Mouse (Mus musculus) liver, adult (tissue): ENCODE results near the gene Tor3a.

Experiments
- GATA4 ChIP-seq: IDR thresholded peaks from 2 replicates; pipeline ENCODE4 v1.6.1; 2014; ENCODE audit warnings: mild to moderate bottlenecking, low read length; ENCODE audit not compliant: insufficient replicate concordance

The Tor3a gene

DNA sequence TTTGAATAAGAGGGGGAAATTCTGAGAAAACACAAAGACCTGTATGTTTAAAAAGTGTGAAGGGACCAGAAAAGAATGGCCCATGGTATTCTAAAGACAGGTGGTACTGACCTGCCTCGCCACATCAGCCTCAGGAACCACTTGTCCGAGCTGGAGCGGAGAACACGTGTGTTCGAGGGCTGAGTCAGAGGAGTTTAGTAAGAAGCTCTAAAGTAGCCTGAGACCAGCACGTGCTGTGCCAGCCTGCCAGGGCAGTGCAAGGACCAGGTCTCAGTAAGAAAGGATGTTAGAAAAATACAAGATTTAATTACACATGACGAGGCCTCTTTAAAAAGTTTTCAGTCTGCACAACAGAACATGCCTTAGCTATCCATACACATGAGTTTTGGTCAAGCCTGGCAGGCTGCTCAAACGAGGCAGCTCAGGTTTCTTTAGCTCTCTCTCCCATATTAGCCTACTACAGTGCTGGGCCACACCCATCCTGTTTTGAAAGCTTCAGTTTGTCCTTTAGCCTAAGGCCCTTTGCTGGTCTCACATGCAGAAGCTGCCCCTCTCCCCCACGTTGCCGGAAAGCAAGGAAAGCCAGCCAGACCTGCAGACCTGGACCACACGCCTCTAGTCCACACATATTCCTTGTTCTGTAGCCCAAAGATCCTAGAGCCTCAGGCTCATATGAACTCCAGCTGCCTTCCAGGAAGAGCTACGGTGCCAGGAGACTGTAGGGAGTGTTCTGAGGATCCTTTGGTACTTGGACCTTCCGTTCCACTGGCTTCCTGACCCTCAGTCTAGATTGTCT, 19.2 kb downstream of the Tor3a start:
- TF ChIP-seq GATA4, result no peak

DNA sequence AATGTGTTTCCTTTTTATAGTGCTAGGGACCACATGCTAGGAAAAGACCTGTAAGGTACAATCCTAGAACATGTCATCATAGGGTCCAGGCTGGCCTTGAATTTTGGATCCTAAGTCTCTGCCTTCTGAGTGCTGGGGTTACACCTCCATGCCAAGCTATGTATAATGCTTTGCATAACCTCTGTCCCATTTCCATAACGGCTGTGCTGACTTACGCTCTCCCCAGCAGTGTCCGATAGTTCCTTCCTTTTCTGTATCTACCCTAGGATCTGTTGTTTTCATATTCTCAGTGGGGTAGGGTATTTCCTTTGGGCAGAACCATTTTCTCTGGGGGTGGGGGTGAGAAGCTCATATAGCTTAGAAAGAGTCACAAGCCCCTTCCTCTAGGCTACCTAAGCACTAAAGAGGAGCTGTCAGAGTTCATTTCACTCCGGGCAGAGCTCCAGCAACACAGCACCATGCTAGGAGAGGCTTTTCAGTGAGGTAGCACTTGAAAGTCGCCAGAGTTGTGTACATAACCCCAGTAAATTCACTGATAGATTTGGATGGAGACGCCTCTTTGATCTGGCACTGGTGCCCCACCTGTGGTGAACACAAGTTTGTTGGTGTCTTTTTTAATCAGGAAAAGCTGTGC, 21.9 kb downstream of the Tor3a start:
- no peak for TF ChIP-seq GATA4

DNA sequence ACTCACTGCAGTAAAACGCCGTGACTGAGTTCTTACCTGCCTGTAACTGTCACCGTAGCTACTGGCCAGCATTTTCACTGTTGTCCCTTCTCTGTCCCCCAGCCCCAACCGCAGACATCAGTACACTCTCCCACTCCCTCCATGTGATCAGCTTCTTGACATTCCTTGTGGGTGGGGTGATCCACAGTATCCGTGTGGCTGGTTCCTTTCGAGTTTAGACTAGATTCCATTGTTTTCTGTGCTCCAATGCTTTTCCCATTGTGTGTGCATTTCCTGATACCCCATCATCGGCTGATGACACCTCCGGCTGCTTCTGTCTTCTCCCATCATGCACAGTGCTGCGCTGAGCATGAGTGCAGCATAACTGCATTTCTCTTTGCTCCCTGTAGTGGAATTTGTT, 23.5 kb downstream of the Tor3a start:
- no peak for TF ChIP-seq GATA4

DNA sequence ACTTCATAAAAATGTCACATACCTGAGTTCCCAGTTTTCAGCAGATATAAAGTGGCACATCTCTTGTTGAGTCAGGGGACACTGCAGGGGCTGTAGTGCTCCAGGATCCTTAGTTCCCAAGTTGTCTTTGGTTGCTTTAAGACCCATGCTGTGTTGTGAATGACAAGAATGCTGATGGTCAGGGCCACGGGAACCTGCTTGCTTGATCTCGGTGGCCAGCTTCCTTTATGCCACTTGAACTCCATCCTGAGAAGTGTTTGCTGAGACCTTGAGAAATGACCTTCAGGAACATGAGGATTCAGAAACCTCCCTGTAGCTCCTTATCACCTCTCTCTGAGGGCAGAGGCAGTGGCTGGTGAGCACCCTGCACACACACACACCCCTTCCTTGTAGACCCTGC, 25.5 kb downstream of the Tor3a start:
- no peak for TF ChIP-seq GATA4

DNA sequence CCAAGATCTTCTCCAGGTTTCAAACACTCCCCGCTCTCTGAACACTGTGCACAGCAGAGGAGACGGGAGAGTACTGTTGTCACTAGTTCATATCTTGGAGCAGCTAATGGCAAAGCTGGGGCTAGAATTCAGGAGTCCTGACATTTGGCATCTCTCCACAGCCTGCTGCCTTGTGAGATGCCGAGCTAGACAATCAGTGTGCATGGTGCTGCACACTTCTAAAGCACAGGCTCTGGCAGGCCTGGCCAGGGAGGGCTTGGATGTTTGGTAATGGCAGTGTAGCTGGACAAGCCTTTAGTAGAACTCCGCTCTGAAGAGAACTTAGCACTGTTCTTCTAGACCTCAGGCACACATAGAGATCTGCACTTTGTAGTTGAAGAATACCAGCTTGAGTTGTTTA, 28.2 kb downstream of the Tor3a start:
- TF ChIP-seq GATA4, result no peak

DNA sequence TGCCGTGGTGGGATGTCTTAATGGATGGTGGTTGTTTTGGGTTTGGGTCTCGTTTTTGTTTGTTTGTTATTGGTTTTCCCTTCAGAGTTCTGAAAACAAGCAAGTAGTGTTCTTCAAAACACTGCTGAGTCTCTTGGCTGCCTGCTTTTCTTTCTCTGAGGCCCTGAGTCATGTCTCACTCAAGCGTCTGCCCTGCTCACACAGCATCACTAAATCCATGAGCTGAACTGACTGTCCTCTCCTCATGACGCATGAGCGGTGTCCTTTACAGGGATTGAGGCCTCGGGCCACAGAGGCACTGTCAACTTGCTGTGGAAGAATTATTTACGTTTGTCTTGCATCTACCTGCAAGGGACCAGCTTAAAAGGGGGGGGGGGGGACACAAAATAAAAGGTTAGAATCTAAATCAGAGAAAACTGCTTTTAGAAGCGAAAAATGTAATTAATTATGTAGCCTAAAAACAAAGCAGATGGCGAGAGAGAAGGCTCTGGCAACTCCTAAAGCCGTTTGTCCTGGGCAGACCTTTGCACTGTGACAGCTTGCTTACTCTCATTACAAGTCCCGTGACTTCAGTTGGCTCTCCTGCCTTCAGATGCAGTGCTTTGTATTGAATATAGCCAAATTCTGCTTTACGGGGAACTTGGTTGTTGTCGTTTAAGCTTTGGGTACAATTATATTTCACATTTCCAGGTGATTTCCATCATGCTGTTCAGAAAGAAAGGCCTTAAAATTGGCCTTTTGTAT, 29.2 kb downstream of the Tor3a start:
- no peak for TF ChIP-seq GATA4

DNA sequence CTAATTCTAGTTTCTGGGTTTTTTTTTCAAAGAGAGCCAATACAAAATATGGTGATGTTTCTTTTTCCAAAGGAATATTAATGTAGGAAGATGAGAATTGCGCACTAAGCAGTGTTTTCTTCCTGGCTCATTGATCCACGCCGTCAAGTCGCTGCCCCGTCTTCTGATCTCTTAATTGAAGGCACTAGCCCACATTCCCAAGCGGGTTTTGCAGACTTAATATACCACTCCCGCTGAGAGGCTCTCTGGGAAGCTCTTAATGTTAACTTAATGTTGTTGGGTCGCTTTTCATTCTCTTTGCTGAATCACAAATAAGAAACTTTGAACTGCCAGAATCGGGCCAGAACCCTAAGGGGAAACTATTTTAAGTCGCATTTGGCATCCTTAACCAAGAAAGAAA, 30.1 kb downstream of the Tor3a start:
- no peak for TF ChIP-seq GATA4

DNA sequence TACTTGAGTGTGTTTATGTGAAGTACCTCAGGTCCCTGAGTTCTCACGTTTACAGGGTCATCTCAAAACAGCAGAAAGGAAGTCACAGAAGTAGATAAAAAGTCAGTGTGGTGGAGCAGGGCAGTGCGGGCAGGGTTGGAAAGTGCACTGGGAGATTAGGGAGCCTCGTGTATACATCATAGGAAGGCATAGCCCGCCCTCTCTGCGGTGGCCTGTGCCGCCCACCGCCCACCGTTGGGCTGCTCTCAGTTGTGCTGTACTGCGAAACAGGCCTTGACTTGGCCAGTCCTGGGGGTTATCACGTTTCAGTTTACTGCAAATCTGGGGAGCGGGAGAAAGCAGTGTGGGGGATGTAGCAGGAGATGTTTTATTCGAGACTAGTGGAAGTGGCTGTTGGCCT, 31.3 kb downstream of the Tor3a start:
- TF ChIP-seq GATA4, result peak; percentile 16; the same call in 1 of the 2 replicates

DNA sequence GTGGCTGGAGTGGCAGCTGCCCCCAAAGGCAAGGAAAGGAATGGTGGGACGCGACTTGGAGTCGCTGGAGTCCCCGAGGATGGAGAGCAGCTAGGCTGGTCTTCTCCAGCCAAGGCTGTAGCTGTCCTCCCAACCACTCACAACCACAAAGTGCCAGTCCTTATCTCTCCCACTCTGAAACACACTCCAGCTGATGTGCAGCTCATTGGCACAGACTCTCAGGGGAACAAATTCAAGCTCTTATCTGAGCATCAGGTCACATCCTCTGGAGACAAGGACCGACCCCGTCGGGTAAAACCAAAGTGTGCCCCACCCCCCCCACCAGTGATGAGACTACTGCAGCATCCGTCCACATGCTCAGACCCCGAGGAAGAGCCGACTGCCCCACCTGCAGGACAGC, 32.3 kb downstream of the Tor3a start:
- TF ChIP-seq GATA4, result no peak

DNA sequence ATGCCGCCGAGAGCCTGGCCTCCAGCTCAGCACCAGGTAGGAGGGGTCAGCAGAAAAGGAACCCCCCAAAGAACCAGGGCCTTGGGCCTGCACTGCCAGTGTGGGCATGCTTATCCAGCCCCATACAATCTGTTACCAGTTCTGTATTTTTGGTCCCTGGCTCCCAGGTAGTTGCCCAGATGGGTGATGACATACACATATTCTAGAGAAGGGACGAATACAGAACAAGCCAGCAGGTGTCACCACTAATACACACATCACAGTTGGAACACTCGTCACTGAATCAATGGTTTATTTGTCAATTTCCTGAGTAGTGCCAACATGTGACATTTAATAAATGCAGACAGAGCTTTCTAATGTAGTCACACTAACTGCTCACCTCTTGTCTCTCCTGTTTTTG, 33.6 kb downstream of the Tor3a start:
- TF ChIP-seq GATA4, result no peak

DNA sequence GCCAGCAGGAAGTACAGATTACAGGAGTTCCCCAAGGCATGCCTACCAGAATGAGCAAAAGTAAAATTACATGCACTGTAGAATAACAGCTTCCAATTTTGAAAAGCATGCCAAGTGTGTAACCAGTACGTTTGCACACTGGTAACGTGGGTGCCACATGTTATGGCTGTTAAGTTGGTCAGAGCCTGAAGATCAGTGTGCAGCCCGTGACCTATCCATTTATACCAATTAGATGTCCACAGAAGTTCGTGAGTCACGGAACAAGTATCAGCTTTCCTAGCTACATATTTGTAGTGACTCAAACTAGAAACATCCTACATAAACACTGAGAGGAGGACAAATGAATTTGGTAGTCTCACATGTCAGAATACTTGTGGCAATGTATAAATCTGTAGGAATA, 34.7 kb downstream of the Tor3a start:
- TF ChIP-seq GATA4, result no peak

DNA sequence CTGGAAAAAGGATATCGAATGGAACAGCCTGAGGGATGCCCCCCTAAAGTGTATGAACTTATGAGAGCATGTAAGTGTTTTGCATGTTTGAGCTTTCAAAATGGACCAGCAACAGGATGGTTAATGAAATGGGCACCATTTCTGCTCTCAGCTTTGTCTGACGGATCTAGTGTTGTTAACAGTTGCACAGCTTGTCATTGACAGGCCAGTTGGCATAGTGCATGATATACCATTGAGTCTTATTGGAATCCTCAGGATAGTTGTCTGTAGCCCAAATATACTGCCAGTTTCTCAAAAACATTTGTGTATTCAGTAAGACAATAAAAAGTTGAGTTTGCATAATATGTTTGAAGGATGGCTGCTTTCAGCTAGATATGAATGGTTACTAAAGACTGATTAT, 39.0 kb downstream of the Tor3a start:
- TF ChIP-seq GATA4, result no peak

DNA sequence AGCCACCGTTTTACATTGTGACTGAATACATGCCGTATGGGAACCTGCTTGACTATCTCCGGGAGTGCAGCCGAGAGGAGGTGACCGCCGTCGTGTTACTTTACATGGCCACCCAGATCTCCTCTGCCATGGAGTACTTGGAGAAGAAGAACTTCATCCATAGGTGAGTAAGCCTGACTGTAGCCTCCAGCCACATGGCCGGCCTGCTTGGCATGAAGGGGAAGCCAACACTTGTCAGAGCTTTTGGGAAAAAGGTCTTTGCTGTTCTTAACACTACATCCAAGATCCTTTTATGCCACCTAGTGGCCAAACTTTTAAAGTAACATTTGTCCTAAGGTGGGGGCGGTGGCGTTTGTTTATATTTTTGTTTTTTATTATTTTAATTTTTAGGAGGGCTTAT, 41.1 kb downstream of the Tor3a start:
- TF ChIP-seq GATA4, result no peak

DNA sequence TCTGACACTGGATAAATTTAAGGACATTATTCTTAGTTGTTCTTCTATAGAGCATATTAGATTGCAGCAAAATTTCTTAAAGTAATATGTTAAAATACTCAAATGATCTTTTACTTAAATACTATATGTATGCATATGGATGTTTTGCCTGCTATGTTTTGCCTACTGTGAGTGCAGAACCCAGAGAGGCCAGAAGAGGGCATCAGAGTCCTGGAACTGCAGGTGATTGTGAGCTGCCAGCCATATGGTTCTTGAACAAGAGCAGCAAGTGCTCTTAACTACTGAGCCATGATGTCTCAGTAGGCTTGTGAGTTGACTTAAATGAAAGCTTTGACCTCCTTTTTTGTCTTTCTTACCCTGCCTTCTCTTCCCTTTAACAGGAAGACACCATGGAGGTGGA, 43.2 kb downstream of the Tor3a start:
- TF ChIP-seq GATA4, result no peak

DNA sequence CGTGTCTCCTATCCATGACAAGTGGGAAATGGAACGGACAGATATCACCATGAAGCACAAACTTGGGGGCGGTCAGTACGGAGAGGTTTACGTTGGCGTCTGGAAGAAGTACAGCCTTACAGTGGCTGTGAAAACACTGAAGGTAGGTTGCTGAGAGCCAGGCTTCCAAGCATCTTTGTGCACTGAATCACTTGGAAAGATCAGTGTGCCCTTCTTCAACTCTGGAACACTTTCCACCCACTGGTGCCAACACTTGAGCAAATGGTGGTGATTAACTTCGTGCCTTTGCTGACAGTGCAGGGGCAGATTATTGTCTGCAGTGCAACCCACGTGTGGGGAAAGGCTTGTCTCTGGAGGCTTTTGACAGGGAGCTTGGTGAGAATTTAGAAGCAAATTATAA, 44.2 kb downstream of the Tor3a start:
- no peak for TF ChIP-seq GATA4

DNA sequence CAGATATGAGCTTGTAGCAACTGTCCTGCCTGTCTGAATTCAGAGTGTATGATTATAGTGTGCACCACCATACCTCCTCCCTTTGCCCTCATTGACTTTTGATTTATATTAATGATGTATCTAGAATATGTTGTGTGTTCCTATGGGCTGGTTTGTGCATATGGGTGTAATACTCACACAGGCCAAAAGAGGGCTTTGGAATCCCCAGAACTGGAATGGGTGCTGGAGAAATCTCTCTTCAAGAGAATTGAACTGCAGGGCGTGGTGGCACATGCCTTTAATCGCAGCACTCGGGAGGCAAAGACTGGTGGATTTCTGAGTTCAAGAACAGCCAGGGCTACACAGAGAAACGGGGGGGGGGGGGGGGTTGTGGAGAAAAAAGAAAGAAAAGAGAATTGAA, 47.4 kb downstream of the Tor3a start:
- no peak for TF ChIP-seq GATA4

DNA sequence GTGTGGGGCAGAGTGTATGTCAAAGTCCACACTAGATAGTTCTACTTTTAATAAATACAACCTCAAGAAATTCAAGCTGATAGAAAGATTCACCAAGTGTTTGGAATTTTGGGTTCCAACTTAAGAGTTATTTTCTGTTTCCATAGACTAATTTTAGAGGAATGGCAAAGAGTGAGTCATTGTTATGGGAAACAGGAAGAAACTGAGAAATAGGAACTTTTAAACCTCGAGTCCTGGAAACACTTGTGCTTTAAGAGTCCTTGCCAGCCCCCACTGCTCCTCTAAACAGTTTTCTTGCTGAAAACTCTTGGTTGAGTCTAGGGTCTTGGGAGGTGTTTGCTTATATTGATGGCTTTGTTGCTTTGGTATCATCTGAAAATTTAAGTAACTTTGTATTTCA, 49.9 kb downstream of the Tor3a start:
- no peak for TF ChIP-seq GATA4

DNA sequence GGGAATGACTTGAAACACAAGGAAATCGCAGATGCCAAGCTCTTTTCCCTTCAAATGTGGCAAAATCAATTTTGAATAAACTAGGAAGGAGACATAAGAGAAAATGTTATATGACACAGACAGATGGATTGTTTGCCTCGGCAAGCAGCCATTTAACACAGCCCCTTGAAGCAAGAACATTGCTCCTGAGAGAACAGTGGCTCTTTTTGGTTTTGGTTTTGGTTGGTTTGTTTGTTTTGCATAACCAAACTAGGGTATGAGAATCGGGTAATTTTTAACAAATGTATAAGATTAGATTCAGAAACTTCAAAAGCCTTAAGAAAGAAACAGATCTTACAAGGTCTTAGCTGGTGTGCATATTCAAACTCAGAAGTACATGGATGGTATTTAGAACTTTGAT, 53.2 kb downstream of the Tor3a start:
- no peak for TF ChIP-seq GATA4
